Mouse (Mus musculus): ENCODE results near the gene Nell2.

Nell2 gene

GRCm38 (mm10) chr15:95473976-95474375 is 54.4 kb downstream of the Nell2 start:
- no peak for DNase-seq (ENCODE audit: low read depth, low spot score)

- no peak for DNase-seq (ENCODE audit: low read depth, low spot score)
These were observed 61.2 kb downstream of the Nell2 start for GRCm38 (mm10) chr15:95467195-95467594.

DNA sequence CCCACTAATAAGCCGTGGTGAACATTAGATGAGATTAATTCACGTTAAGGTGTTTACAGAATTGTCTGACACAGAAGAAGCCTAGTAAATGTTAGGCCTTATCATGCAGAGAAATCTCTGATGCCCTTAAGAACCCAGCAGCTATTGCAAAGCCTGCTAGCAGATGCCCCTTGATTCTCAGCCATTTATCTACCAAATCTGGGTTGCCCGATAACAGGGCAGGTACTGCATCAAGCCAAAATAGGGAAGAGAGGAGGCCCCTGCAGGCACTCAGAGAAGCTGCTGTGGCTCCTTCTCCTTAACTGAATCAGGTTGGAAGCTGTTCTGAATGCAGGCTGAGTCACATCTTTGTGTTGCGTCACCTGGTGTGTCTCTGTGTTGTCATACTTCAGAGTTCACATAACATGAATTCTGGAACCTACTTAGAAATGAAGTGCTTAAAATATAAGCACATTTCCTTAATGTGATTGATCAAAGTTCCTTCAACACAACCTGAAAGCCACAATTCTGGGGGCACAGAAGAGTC is 68.3 kb downstream of the Nell2 start:
- peak; percentile 13 for DNase-seq (ENCODE audit: low read depth, low spot score)

DNA sequence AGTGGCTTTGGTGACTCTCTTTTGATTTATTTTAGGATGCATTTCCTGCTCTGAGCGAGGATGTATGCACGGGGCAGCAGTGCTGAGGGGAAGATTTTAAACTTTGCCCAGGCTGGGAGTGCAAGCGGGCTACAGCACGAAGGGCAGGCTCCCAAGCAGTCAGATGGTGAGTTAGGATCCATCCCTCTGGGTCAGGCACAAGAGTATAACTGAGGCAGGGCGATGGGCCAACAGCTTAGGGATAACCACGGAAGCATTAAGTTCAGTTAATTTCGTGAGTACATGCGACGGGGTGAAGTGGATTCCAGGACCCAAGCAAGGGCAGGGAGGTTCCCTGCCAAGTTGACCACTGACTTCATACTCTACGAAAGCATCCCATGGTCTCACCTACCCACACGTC is 83.8 kb downstream of the Nell2 start:
- no peak for DNase-seq (ENCODE audit: low read depth, low spot score)

DNA sequence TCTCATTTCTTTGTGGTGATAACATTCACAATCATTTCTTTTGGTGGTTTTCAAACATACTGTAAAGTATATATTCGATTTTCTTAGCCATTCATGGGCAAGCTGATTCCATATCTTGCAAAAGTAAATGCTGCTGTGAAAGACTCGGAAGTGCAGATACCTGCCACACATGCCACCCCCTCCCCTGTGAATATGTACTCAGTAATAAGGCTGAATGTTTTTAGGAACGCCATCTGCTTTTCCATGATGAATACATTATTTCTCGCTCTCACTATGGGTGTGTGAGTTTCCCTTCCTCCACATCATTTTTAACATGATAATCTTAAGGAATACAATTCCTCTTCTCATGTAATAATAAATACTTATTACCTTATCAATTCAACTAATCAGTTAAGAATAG is 90.6 kb downstream of the Nell2 start:
- DNase-seq (ENCODE audit: low read depth, low spot score): no peak

DNA sequence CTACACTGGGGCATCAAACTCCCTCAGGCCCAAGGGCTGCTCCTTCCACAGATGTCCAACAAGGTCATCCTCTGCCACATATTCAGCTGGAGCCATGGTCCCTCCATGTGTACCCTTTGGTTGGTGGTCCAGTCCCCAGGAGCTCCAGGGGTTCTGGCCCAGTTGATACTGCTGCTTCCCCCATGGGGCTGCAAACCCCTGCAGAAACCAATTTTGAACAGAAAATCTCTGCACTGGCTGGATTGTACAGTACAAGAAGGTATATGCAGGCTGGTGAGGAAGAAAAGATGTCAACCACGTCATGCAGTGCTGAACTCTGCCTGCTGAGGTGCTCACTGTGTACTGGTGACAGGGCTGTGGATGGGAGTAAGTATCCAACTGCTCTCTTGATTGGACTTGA is 92.1 kb downstream of the Nell2 start:
- DNase-seq (ENCODE audit: low read depth, low spot score): no peak

- DNase-seq (ENCODE audit: low read depth, low spot score): no peak
These were observed 97.1 kb downstream of the Nell2 start for GRCm38 (mm10) chr15:95431156-95431799.

DNA sequence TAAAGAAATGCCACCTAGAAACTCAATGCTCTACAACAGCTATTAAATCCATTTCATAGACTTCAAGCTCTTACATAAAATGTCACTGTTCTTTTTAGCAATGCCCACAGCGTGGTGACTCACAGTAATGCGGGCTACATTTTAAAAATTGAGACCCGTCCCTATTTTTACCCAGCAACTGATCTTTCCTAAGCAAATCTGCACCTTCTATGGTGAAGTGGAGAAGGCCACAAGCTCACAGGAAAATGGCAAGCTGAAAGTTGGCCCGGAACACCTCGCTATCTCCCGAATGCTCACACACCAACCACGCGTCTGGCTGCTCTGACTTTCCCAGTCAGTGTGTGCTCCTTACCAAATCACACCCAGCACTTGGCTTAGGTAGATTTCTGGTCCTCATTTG is 98.4 kb downstream of the Nell2 start:
- no peak for DNase-seq (ENCODE audit: low read depth, low spot score)

GRCm38 (mm10) chr15:95428003-95428663 is 100.2 kb downstream of the Nell2 start:
- no peak for DNase-seq (ENCODE audit: low read depth, low spot score)

DNA sequence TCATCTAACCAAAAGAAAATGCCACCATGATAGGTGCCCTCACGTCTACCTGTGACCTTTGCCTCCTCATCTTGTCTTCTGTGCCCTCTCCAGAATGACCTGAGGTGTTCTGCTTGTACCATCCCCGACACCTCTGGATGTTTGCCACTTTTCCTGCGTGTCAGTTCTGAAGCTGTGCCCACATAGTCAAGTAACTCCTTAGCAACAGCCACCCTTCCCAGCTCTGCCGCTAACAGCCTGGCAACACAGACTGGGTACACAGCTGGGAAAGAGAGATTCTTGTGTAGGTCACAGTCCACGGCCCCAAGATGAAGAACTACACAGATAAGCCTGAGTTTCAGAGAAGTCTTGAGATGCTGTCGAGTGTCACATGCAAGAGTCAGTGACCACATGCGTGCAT is 103.3 kb downstream of the Nell2 start:
- no peak for DNase-seq (ENCODE audit: low read depth, low spot score)

DNA sequence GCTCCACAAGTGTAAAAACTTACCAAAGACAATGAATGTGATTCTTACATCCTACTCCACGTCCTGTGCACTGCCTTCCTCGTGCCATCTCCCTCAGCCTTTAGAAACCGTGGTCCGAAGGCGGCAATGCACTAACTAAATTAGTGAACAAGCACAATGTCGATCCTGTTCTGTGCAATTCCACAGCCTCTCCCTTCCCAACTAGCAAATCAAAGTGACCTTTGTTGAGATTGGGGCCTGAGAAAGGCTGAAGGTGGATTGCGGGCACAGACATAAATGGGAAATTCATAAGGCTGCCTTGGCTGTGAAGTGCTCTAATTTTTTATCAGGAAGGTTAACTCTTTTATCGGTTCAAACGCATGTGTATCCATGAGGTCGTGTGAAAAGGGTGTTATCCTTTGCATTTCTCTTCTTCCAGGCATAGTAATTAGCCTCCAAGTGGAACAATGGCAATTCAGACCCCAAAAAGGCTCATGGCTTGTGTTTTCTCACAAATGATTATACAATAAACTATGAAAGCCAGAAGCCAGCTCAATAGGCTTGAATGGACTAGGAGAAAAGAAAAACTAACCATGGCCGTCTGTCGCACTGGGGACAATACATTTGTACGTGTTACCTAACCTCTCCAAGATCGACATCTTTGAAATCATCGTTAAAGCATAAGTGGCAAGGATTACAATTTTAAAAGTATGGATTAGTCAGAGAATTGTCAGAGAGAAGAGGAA is 106.0 kb downstream of the Nell2 start:
- no peak for DNase-seq (ENCODE audit: low read depth, low spot score)

DNA sequence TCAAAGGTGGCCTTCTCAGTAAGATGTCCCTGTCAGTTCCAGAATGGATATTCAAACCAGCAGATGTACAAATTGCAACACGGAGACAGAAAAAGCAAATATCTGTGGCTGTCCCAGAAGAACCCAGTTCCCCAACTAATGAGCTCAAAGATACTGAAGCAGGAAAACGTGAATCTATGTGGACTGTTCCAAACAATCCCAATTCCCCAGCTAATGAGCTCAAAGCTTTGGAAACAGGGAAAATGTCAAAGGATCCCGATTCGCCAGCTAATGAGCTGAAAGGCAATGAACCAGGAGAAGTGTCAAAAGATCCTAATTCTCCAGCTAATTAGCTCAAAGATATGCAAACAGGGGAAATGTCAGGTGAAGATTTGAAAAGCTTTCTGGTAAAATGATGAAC is 109.7 kb downstream of the Nell2 start:
- DNase-seq (ENCODE audit: low read depth, low spot score): no peak

- DNase-seq (ENCODE audit: low read depth, low spot score): no peak
These were observed 116.2 kb downstream of the Nell2 start for GRCm38 (mm10) chr15:95411949-95412741.

DNA sequence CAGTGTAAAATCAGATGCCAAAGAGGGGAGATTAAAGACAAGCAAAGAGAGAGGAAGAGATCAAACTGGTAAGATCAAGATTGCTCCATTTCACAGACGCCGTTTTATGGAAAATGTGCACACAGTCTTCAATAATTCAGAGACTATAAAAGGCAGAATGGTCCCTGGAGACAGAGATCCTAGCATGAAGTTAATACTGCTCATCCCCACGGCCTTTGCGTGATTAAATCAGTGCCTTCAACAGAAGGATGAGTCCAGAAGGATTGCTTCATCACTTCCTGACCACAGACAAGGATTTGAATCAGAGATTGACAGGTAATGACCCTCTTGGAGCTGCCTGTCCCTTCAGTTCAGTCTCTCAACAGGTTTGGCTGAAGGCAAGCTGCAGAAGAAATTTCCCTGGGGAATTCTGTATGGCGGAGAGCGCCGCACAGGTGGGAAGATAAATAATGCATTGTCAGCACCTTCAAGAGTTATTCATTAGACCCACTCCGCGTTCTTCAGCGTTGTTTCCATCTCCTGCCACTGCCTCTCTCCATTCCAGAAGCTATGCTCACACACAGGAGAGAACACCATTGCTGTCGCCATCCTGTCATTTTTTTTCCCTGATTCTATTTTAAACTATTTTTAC is 118.0 kb downstream of the Nell2 start:
- no peak for DNase-seq (ENCODE audit: low read depth, low spot score)

GRCm38 (mm10) chr15:95390347-95390746 is 138.0 kb downstream of the Nell2 start:
- no peak for DNase-seq (ENCODE audit: low read depth, low spot score)

GRCm38 (mm10) chr15:95388950-95389349 is 139.4 kb downstream of the Nell2 start:
- DNase-seq (ENCODE audit: low read depth, low spot score): no peak

DNA sequence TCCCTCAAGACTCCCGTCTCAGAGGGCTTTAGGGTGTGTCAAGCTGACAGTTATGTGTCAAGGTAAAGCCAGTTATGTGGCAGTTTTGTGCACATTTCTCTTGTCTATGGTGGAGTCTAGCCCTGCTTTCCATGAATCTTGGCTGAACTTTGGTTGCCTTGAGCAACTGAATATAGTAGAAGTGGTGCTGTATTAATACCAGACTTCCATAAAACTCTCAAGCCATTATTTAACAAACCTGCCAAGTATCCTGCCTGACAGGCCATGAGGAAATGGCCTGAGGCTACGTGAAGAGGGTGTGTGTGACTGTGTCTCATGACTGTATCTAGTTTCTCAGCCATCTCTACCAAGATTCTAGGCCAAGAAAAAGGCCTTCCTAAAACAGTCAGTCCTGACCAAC is 147.5 kb downstream of the Nell2 start:
- DNase-seq (ENCODE audit: low read depth, low spot score): peak; percentile 53

GRCm38 (mm10) chr15:95370720-95371395 is 157.5 kb downstream of the Nell2 start:
- DNase-seq (ENCODE audit: low read depth, low spot score): peak; percentile 47

DNA sequence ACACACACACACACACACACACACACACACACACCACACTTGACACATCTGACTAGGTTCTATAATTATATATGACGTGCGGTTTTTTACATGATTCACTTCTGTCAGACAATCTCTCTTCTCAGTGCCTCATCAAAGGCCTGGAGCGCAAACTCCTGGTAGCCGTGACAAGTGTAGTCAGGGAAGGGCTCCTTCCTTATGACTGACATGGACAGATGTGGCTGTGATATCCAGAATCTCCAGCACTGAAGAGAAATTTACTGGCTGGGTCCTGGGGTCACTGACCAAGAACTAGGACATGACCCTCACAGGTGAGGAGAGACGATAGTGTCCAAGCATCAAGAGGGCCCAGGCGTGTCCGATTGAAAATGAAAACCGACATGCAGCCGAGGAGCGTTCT is 160.2 kb downstream of the Nell2 start:
- no peak for DNase-seq (ENCODE audit: low read depth, low spot score)

- DNase-seq (ENCODE audit: low read depth, low spot score): no peak
These were observed 161.9 kb downstream of the Nell2 start for GRCm38 (mm10) chr15:95366506-95366905.

GRCm38 (mm10) chr15:95354806-95355205 is 173.6 kb downstream of the Nell2 start:
- DNase-seq (ENCODE audit: low read depth, low spot score): no peak
